In the genomic region with DNA sequence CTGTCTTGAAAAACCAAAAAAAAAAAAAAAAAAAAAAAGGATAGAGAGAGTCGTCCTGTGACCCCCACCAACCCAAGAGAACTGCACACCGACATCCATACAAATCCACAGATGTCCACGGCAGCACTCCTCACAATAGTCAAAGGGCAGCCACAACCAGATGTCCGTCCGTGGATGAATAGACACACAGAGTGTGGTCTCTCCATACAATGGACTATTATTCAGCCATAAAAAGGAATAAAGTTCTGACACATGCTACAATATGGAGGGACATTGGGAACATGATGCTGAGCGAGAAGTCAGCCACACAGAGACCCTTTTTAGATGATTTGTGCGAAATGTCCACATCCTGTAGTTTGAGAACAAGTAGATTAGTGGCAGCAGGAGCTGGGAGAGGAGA, we compare ENCODE assay signal across 23 mouse cellular contexts.
"Had no signal": no experiment of that assay in that cellular context is flagged by ENCODE, and none has a peak within 500 bp of the region (broad histone marks: within the 10 kb centered on the region; RNA-seq: fewer than 3 reads in every experiment).

No protein-coding gene starts in this region.

- H3K4me1 ChIP-seq: limb, embryonic 13.5 days had no signal

- H3K27ac ChIP-seq: hindbrain, embryonic 12.5 days; hindbrain, embryonic 15.5 days; hindbrain, postnatal 0 days; limb, embryonic 13.5 days; limb, embryonic 15.5 days; liver, embryonic 14.5 days had no signal

- H3K4me2 ChIP-seq: heart, embryonic 11.5 days; heart, embryonic 13.5 days; heart, embryonic 15.5 days; hindbrain, embryonic 12.5 days; hindbrain, embryonic 15.5 days; kidney, embryonic 15.5 days; limb, embryonic 13.5 days; limb, embryonic 15.5 days; liver, embryonic 12.5 days had no signal

- ATAC-seq: hindbrain, postnatal 0 days; intestine, embryonic 16.5 days; liver, embryonic 12.5 days had no signal

- H3K27me3 ChIP-seq: heart, embryonic 13.5 days; heart, embryonic 15.5 days; hindbrain, embryonic 12.5 days; hindbrain, embryonic 15.5 days; kidney, embryonic 15.5 days; limb, embryonic 13.5 days; limb, embryonic 15.5 days had no signal

- H3K4me3 ChIP-seq: heart, adult 2 months; heart, embryonic 13.5 days; heart, embryonic 15.5 days; hindbrain, embryonic 12.5 days; hindbrain, embryonic 15.5 days; kidney, embryonic 15.5 days; limb, embryonic 13.5 days; limb, embryonic 15.5 days; liver, embryonic 12.5 days had no signal

- DNase-seq: gastrocnemius, postnatal 14 days; gastrocnemius, postnatal 36 days; heart, postnatal 14 days; kidney, adult 11 months; kidney, adult 2 months; kidney, adult 9 months; kidney, postnatal 14 days; kidney, postnatal 36 days; layer of hippocampus, postnatal 36 days; left cerebral cortex, postnatal 4 days had no signal

- H3K9me3 ChIP-seq: heart, embryonic 15.5 days; hindbrain, embryonic 12.5 days; hindbrain, embryonic 15.5 days; kidney, embryonic 15.5 days; limb, embryonic 15.5 days had no signal

- H3K36me3 ChIP-seq: heart, embryonic 13.5 days; heart, embryonic 15.5 days; hindbrain, embryonic 12.5 days; hindbrain, embryonic 15.5 days; kidney, embryonic 15.5 days; limb, embryonic 13.5 days; limb, embryonic 15.5 days had no signal

- H3K9ac ChIP-seq: heart, embryonic 13.5 days; heart, embryonic 15.5 days; hindbrain, embryonic 12.5 days; hindbrain, embryonic 15.5 days; kidney, embryonic 15.5 days; limb, embryonic 15.5 days; liver, embryonic 12.5 days; liver, embryonic 14.5 days had no signal
